Mouse (Mus musculus) gastrocnemius, postnatal 10 days (tissue): ENCODE results near the gene Map3k20. TPM values are rescaled to one million over a fixed set of nuclear protein-coding genes. Genes with fewer than 3 reads are reported as not detected.

Experiments
- DNase-seq: peaks from one replicate; pipeline ENCODE4 v3.0.0; 2021; ENCODE audit warnings: mixed read lengths
- total RNA-seq, 2 experiments: library from RNA; stranded (reverse); gene quantifications; 2 replicates each; pipeline ENCODE4 v1.2.3; 2021

Map3k20 gene
- total RNA-seq, 2 experiments from 2014 or later = 255 to 272 TPM

GRCm38 (mm10) chr2:72491650-72492049, 206.2 kb downstream of the Map3k20 start:
- DNase-seq = no peak

Other genes with a start within 250 kb of the Map3k20 start
- gene Cdca7, start 190.5 kb downstream of the Map3k20 start, total RNA-seq = 1 to 10 TPM; 5.0 to 7.1 TPM